Mouse (Mus musculus): ENCODE data around the gene Notum. TPM values are rescaled to one million over a fixed set of nuclear protein-coding genes. Genes with fewer than 3 reads are reported as not detected.

Gene Notum
- total RNA-seq, 2 experiments from 2014 or later: 4.0 to 7.2 TPM

GRCm38 (mm10) chr11:120612763-120613162, 48.2 kb downstream of the Notum start:
- Histone ChIP-seq H3K4me3 (no peak overlapping the region), H3K27ac (no peak overlapping the region)
- peak; percentile 59 to 62 for DNase-seq (ENCODE audit: extremely low spot score in 1 of 2, low spot score in 2 of 2)
- peak; percentile 73 for TF ChIP-seq CTCF (IDR thresholded peaks at IDR 0.05)
- intact Hi-C loops (cut with DNase I): no loop called here

DNA sequence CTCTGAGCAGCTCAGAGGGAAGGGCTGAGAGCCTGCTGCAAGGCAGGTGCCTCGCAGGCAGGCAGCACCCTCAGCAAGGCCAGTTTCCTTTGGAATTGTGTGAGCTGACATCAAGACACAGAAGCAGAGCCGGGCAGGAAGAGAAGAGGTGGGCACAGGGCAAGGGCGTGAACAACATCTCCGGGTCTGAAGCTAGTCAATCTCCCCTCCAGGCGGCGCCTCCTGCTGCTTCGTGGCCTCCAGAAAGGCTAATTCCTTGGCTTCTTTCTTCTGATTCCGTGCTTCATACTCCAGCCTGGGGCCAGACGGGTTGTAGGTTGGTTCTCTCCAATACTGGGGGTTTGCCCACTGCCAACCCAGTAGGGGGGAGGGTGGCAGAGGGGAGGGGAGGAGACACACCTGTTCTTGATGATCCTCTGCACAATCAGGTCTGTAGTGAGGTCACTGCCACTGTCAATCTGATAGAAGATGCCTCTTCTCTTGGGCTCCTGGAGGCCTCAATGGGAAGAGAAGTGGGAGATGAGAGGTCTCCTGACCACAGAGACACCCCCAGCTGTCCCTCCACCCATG, 50.4 kb downstream of the Notum start:
- H3K4me3 ChIP-seq: no peak overlapping the region
- no peak for TF ChIP-seq CTCF (IDR thresholded peaks at IDR 0.05)
- intact Hi-C loops (cut with DNase I): no loop called here
- DNase-seq (ENCODE audit: extremely low spot score in 1 of 2, low spot score in 2 of 2): no peak
- H3K27ac ChIP-seq: no peak overlapping the region

GRCm38 (mm10) chr11:120609250-120609649, 51.7 kb downstream of the Notum start:
- H3K27ac ChIP-seq: no peak overlapping the region
- intact Hi-C loops (cut with DNase I): no loop called here
- no peak for TF ChIP-seq CTCF (IDR thresholded peaks at IDR 0.05)
- no peak overlapping the region for H3K4me3 ChIP-seq
- DNase-seq (ENCODE audit: extremely low spot score in 1 of 2, low spot score in 2 of 2): no peak

GRCm38 (mm10) chr11:120608241-120609034, 52.5 kb downstream of the Notum start, which contains the start of gene Npb:
TSS of gene Npb (plus strand) at chr11:120608477.
- no peak within 1 kb of the TSS for H3K4me3 ChIP-seq
- intact Hi-C loops (cut with DNase I): no loop called here
- DNase-seq (ENCODE audit: extremely low spot score in 1 of 2, low spot score in 2 of 2): no peak
- no peak within 1 kb of the TSS for H3K27ac ChIP-seq
- no peak for TF ChIP-seq CTCF (IDR thresholded peaks at IDR 0.05)

GRCm38 (mm10) chr11:120606764-120607163, 54.2 kb downstream of the Notum start:
- DNase-seq (ENCODE audit: extremely low spot score in 1 of 2, low spot score in 2 of 2): no peak
- intact Hi-C loops (cut with DNase I): no loop called here
- TF ChIP-seq CTCF (IDR thresholded peaks at IDR 0.05): no peak

GRCm38 (mm10) chr11:120605667-120606066, 55.3 kb downstream of the Notum start:
- no peak for TF ChIP-seq CTCF (IDR thresholded peaks at IDR 0.05)
- intact Hi-C loops (cut with DNase I): no loop called here
- Histone ChIP-seq H3K4me3 (no peak overlapping the region), H3K27ac (no peak overlapping the region)
- no peak for DNase-seq (ENCODE audit: extremely low spot score in 1 of 2, low spot score in 2 of 2)

More at GRCm38 (mm10) chr11:120606764-120607163, 54.2 kb downstream of the Notum start:
- H3K4me3 ChIP-seq: no peak overlapping the region
- no peak overlapping the region for H3K27ac ChIP-seq

Small RNAs within 50 kb of the gene (microRNA-seq; reads per million reads assigned to microRNA genes)
- 0.24 to 2.9 reads per million in 2 experiments for gene Mir6936

Other genes starting within 250 kb of the Notum start
- 10 to 100 TPM; 70.9 to 72.4 TPM for gene Nploc4, start 223.5 kb downstream of the Notum start, total RNA-seq (2021)
- 1 to 10 TPM in 1 of 2 experiments, not detected in 1; 3.8 TPM for gene Tspan10, start 218.5 kb downstream of the Notum start, total RNA-seq (2021)
- 1 to 10 TPM in 1 of 2 experiments, under 1 TPM in 1; 0.45 to 1.1 TPM for gene Pde6g, start 207.7 kb downstream of the Notum start, total RNA-seq (2021)
- 10 to 100 TPM; 13.8 to 15.8 TPM for gene Oxld1, start 203.1 kb downstream of the Notum start, total RNA-seq (2021)
- gene Ccdc137, start 203.1 kb downstream of the Notum start, total RNA-seq (2021): 10 to 100 TPM; 28.4 to 28.5 TPM
- gene Arl16, start 193.6 kb downstream of the Notum start, total RNA-seq (2021): 10 to 100 TPM; 47.9 to 51.9 TPM
- gene Mrpl12, start 176.6 kb downstream of the Notum start, total RNA-seq (2021): 10 to 100 TPM; 66.1 to 68.3 TPM
- 10 to 100 TPM; 17.7 to 21.3 TPM for gene Slc25a10, start 169.3 kb downstream of the Notum start, total RNA-seq (2021)
- gene Gcgr, start 130.5 kb downstream of the Notum start, total RNA-seq (2021): not detected
- gene Mcrip1, start 111.4 kb downstream of the Notum start, total RNA-seq (2021): 10 to 100 TPM; 68.3 to 83.2 TPM
- not detected for gene Ppp1r27, start 110.0 kb downstream of the Notum start, total RNA-seq (2021)
- 100 to 1,000 TPM; 114 to 120 TPM for gene P4hb, start 87.9 kb downstream of the Notum start, total RNA-seq (2021)
- gene Arhgdia, start 79.6 kb downstream of the Notum start, total RNA-seq (2021): 100 to 1,000 TPM; 290 to 300 TPM
- 10 to 100 TPM; 56.4 to 64.1 TPM for gene Alyref, start 62.8 kb downstream of the Notum start, total RNA-seq (2021)
- gene Anapc11, start 62.8 kb downstream of the Notum start, total RNA-seq (2021): 10 to 100 TPM; 92.9 to 93.0 TPM
- under 1 TPM in 1 of 2 experiments, not detected in 1; 0.95 TPM for gene Npb, start 52.7 kb downstream of the Notum start, total RNA-seq (2021)
- 100 to 1,000 TPM; 133 to 140 TPM for gene Pcyt2, start 43.2 kb downstream of the Notum start, total RNA-seq (2021)
- gene Sirt7, start 35.9 kb downstream of the Notum start, total RNA-seq (2021): 10 to 100 TPM; 43.2 to 45.3 TPM
- 100 to 1,000 TPM; 104 to 107 TPM for gene Mafg, start 27.6 kb downstream of the Notum start, total RNA-seq (2021)
- gene Pycr1, start 17.4 kb downstream of the Notum start, total RNA-seq (2021): 1 to 10 TPM; 2.4 to 3.1 TPM
- 1 to 10 TPM; 6.9 to 8.8 TPM for gene Myadml2, start 13.0 kb downstream of the Notum start, total RNA-seq (2021)
- 10 to 100 TPM; 47.4 to 54.9 TPM for gene Aspscr1, start 11.8 kb upstream of the Notum start, total RNA-seq (2021)
- 10 to 100 TPM; 18.9 to 21.3 TPM for gene Cenpx, start 52.6 kb upstream of the Notum start, total RNA-seq (2021)
- gene Lrrc45, start 52.8 kb upstream of the Notum start, total RNA-seq (2021): 10 to 100 TPM; 61.4 to 62.3 TPM
- gene Rac3, start 60.3 kb upstream of the Notum start, total RNA-seq (2021): 10 to 100 TPM; 34.0 to 39.6 TPM
- 1 to 10 TPM; 7.1 to 8.4 TPM for gene Dcxr, start 66.1 kb upstream of the Notum start, total RNA-seq (2021)
- 1 to 10 TPM; 1.9 to 3.0 TPM for gene Cbr2, start 70.9 kb upstream of the Notum start, total RNA-seq (2021)
- gene Hmga1b, start 101.6 kb upstream of the Notum start, total RNA-seq (2021): 10 to 100 TPM; 27.5 to 57.3 TPM
- gene Rfng, start 123.0 kb upstream of the Notum start, total RNA-seq (2021): 10 to 100 TPM; 60.7 to 63.2 TPM
- 100 to 1,000 TPM; 139 to 145 TPM for gene Gps1, start 123.1 kb upstream of the Notum start, total RNA-seq (2021)
- gene Dus1l, start 135.2 kb upstream of the Notum start, total RNA-seq (2021): 10 to 100 TPM; 45.8 to 47.6 TPM
- gene Fasn, start 163.4 kb upstream of the Notum start, total RNA-seq (2021): 100 to 1,000 TPM; 177 to 197 TPM

Data from left cerebral cortex, adult 2 months (tissue).